Comparison of ENCODE assay signal across 9 mouse cellular contexts in the genomic region with DNA sequence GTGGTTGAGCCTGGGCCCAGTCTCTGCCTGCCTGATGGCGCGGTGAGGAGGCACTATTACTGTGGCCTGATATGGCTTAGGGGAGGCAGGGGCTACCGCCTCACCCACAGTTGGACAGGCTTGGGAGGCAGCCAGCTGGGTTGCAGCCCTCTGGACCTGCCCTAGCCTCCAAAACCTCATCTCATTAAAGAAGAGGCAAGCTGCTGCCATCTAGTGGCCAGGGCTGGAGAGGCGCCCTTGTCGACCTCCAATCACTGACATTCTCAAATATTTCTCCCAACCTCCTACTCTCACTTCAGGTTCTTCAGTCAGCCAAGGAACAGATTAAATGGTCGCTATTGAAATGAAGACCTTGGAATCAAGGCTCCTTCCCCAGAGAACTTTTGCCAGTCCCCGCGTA. TPM values are rescaled to one million over a fixed set of nuclear protein-coding genes. Genes with fewer than 3 reads are reported as not detected.
A peak's percentile ranks its signal among the peaks of the same experiment; 100 is the strongest.
DNase-seq lines count a peak whose midpoint lies in the region; ATAC-seq and TF ChIP-seq lines count a peak whose summit lies in the region.
"Had no signal": no experiment of that assay in that cellular context is flagged by ENCODE, and none has a peak within 500 bp of the region (broad histone marks: within the 10 kb centered on the region; RNA-seq: fewer than 3 reads in every experiment).

No protein-coding gene starts in this region.

- no peak for TF ChIP-seq EP300 in MEL (IDR thresholded peaks at IDR 0.05; ENCODE audit: low read depth in 1 of 2, low read length in 2 of 2)

- WGBS in forebrain, embryonic 14.5 days = 9% methylated on average over 8 of the region's 8 CpGs
- 9% methylated on average over 8 of the region's 8 CpGs for WGBS in lung, embryonic 16.5 days

- no peaks in the 10 kb centered on the region for H3K9me3 ChIP-seq in MEL (replicated peaks; ENCODE audit: insufficient read depth, low read length)
- H3K9me3 ChIP-seq in forebrain, embryonic 14.5 days (replicated peaks; ENCODE audit: control insufficient read depth, low read length) = no peaks in the 10 kb centered on the region
- no peaks in the 10 kb centered on the region for H3K9me3 ChIP-seq in lung, embryonic 16.5 days (ENCODE audit: control insufficient read depth, low read length)

- H3K9ac ChIP-seq in MEL (ENCODE audit: control insufficient read depth, low read depth, low read length, poor library complexity, severe bottlenecking) = no peak overlapping the region
- H3K9ac ChIP-seq in forebrain, embryonic 14.5 days (ENCODE audit: low read length) = no peak overlapping the region
- 0 out of 2 replicates have a peak overlapping the region, but pooled peaks have one; percentile 29 for H3K9ac ChIP-seq in lung, embryonic 16.5 days (ENCODE audit: low read length)

- no peaks in the 10 kb centered on the region; a peak in 1 of 4 replicates for H3K27me3 ChIP-seq in MEL (ENCODE audit: control insufficient read depth in 1 of 2, insufficient read depth in 2 of 2, low read length in 2 of 2)
- no peaks in the 10 kb centered on the region for H3K27me3 ChIP-seq in forebrain, embryonic 14.5 days (replicated peaks; ENCODE audit: control insufficient read depth, insufficient read depth, low read length)
- peaks cover 4% of the 10 kb centered on the region; the same call in 1 of the 2 replicates for H3K27me3 ChIP-seq in lung, embryonic 16.5 days (ENCODE audit: control insufficient read depth, insufficient read depth, low read depth, low read length)

- H3K4me2 ChIP-seq in forebrain, embryonic 14.5 days (ENCODE audit: low read length) = no peak overlapping the region
- H3K4me2 ChIP-seq in lung, embryonic 16.5 days (ENCODE audit: low read depth, low read length) = no peak overlapping the region

- no peaks in the 10 kb centered on the region for H3K79me2 ChIP-seq in MEL (ENCODE audit: control insufficient read depth, insufficient read depth, low read length, poor library complexity)

- ATAC-seq in forebrain, embryonic 14.5 days = peak; percentile 24; the same call in 1 of the 2 replicates
- peak; percentile 53 for ATAC-seq in lung, embryonic 16.5 days (ENCODE audit: low read depth)

- H3K27ac ChIP-seq in MEL (ENCODE audit: control insufficient read depth, low read depth, low read length) = no peak overlapping the region
- no peak overlapping the region for H3K27ac ChIP-seq in forebrain, embryonic 14.5 days (ENCODE audit: low read depth, low read length)
- H3K27ac ChIP-seq in lung, embryonic 16.5 days (ENCODE audit: low read length) = no peak overlapping the region
- H3K27ac ChIP-seq: macrophage had no signal

- intact Hi-C loops in heart, postnatal 14 days (cut with DNase I) = loop anchor here (2.0 to 5.0 kb wide), 5 partner anchors 83 to 582 kb away; a partner anchor contains a TSS

- peak; percentile 89 for DNase-seq in MEL (ENCODE audit: low read depth, low spot score)
- DNase-seq in c-Kit-positive CD71-positive TER-119-positive erythroid progenitor cells, embryonic 14.5 days (ENCODE audit: low spot score) = peak; percentile 66
- peak; percentile 87 for DNase-seq in forebrain, embryonic 14.5 days (ENCODE audit: low spot score)
- DNase-seq in heart, postnatal 14 days = peak; percentile 90 to 95
- peak; percentile 85 to 87 for DNase-seq in layer of hippocampus, postnatal 10 days (ENCODE audit: low spot score in 2 of 2)
- peak; percentile 83 for DNase-seq in ovary, postnatal 14 days (ENCODE audit: low spot score)
- peak; percentile 62 for DNase-seq in thymus, postnatal 25 days

- peaks cover 0 to 10% of the 10 kb centered on the region in 2 experiments; a peak in 1 of 4 replicates for H3K4me1 ChIP-seq in MEL (ENCODE audit: control insufficient read depth in 1 of 2, insufficient read depth in 2 of 2, low read length in 2 of 2)
- peaks cover 13% of the 10 kb centered on the region for H3K4me1 ChIP-seq in forebrain, embryonic 14.5 days (ENCODE audit: control insufficient read depth, insufficient read depth, low read length)
- peaks cover 13% of the 10 kb centered on the region for H3K4me1 ChIP-seq in lung, embryonic 16.5 days (replicated peaks; ENCODE audit: control insufficient read depth, insufficient read depth, low read length)

- no peaks in the 10 kb centered on the region for H3K36me3 ChIP-seq in MEL (ENCODE audit: control insufficient read depth in 1 of 2, insufficient read depth in 2 of 2, low read length in 2 of 2)
- no peaks in the 10 kb centered on the region for H3K36me3 ChIP-seq in forebrain, embryonic 14.5 days (ENCODE audit: control insufficient read depth, insufficient read depth, low read length)
- H3K36me3 ChIP-seq in lung, embryonic 16.5 days (ENCODE audit: control insufficient read depth, insufficient read depth, low read length) = no peaks in the 10 kb centered on the region

- H3K4me3 ChIP-seq in MEL (ENCODE audit: control insufficient read depth in 1 of 2, insufficient read depth in 1 of 2, low read depth in 2 of 2, low read length in 2 of 2) = no peak overlapping the region
- no peak overlapping the region for H3K4me3 ChIP-seq in forebrain, embryonic 14.5 days (ENCODE audit: low read depth, low read length)
- H3K4me3 ChIP-seq in lung, embryonic 16.5 days (ENCODE audit: low read length) = no peak overlapping the region

- peak; percentile 95 to 99 (median 98); a peak in 5 of 6 replicates for TF ChIP-seq CTCF in MEL (IDR thresholded peaks at IDR 0.05 in 2 of 3, conservative IDR thresholded peaks at IDR 0.05 in 1 of 3; ENCODE audit: control insufficient read depth in 1 of 3, insufficient read depth in 1 of 3, low read depth in 2 of 3, low read length in 3 of 3, poor library complexity in 1 of 3, severe bottlenecking in 1 of 3)

- TF ChIP-seq RAD21 in MEL (IDR thresholded peaks at IDR 0.05; ENCODE audit: low read depth, low read length) = peak; percentile 87

- TF ChIP-seq POLR2A in MEL (IDR thresholded peaks at IDR 0.05; ENCODE audit: control insufficient read depth in 1 of 2, insufficient read depth in 1 of 2, low read depth in 1 of 2, low read length in 2 of 2, poor library complexity in 1 of 2) = no peak

TF ChIP-seq in MEL, 35 proteins besides CTCF, POLR2A, EP300 and RAD21:
- TF ChIP-seq SMC3 (IDR thresholded peaks at IDR 0.05; ENCODE audit: low read depth, low read length) (peak; percentile 87), TBP (IDR thresholded peaks at IDR 0.05; ENCODE audit: low read depth, low read length) (0 out of 2 replicates have a peak, but pooled peaks have one; percentile 36), NRF1 (IDR thresholded peaks at IDR 0.05; ENCODE audit: insufficient read depth, low read depth, low read length, poor library complexity, severe bottlenecking) (no peak), RCOR1 (IDR thresholded peaks at IDR 0.05; ENCODE audit: low read depth, low read length) (no peak), ZMIZ1 (IDR thresholded peaks at IDR 0.05; ENCODE audit: low read depth, low read length) (no peak), ZC3H11A (IDR thresholded peaks at IDR 0.05; ENCODE audit: low read depth, low read length) (peak; percentile 73), MAZ (IDR thresholded peaks at IDR 0.05; ENCODE audit: low read depth, low read length) (no peak)

RNA-seq across cellular contexts. Expression of a gene that starts 10.9 kb away (rescaled TPM):
- total RNA-seq in MEL (2012; rRNA removed) = 0.95 and 2.1 TPM in 2 replicates
- 1 to 10 TPM in 1 of 2 experiments, not detected in 1; 6.3 TPM for polyA plus RNA-seq in MEL (2012; ENCODE audit: insufficient read depth in 1 of 2, insufficient read length in 2 of 2, low read depth in 1 of 2, low replicate concordance in 2 of 2, missing spikeins in 1 of 2)
- 14.7 and 15.0 TPM in 2 replicates for polyA plus RNA-seq in forebrain, embryonic 14.5 days (2014; fragmentation: Nextera tagmentation; extraction: Ambion mirVana)
- total RNA-seq in heart, postnatal 14 days (2021) = 10 to 100 TPM; 34.6 to 35.8 TPM
- total RNA-seq in layer of hippocampus, postnatal 10 days (2021) = 1 to 10 TPM; 4.2 to 5.6 TPM
- 131 and 135 TPM in 2 replicates for polyA plus RNA-seq in lung, embryonic 16.5 days (2015; fragmentation: Nextera tagmentation; extraction: Ambion mirVana)

RNA-seq across cellular contexts. Expression of a gene that starts 30.8 kb away (rescaled TPM):
- 44.8 and 47.0 TPM in 2 replicates for total RNA-seq in MEL (2012; rRNA removed)
- 10 to 100 TPM; 37.5 to 66.5 TPM for polyA plus RNA-seq in MEL (2012; ENCODE audit: insufficient read depth in 1 of 2, insufficient read length in 2 of 2, low read depth in 1 of 2, low replicate concordance in 2 of 2, missing spikeins in 1 of 2)
- 28.0 and 38.6 TPM in 2 replicates for polyA plus RNA-seq in forebrain, embryonic 14.5 days (2014; fragmentation: Nextera tagmentation; extraction: Ambion mirVana)
- total RNA-seq in heart, postnatal 14 days (2021) = 100 to 1,000 TPM; 346 to 358 TPM
- 100 to 1,000 TPM; 183 to 193 TPM for total RNA-seq in layer of hippocampus, postnatal 10 days (2021)
- polyA plus RNA-seq in lung, embryonic 16.5 days (2015; fragmentation: Nextera tagmentation; extraction: Ambion mirVana) = 68.2 and 68.8 TPM in 2 replicates

RNA-seq across cellular contexts. Expression of a gene that starts 55.7 kb away (rescaled TPM):
- 45.2 and 48.9 TPM in 2 replicates for total RNA-seq in MEL (2012; rRNA removed)
- 10 to 100 TPM in 1 of 2 experiments, not detected in 1; 55.4 TPM for polyA plus RNA-seq in MEL (2012; ENCODE audit: insufficient read depth in 1 of 2, insufficient read length in 2 of 2, low read depth in 1 of 2, low replicate concordance in 2 of 2, missing spikeins in 1 of 2)
- 91.2 and 98.4 TPM in 2 replicates for polyA plus RNA-seq in forebrain, embryonic 14.5 days (2014; fragmentation: Nextera tagmentation; extraction: Ambion mirVana)
- total RNA-seq in heart, postnatal 14 days (2021) = 10 to 100 TPM; 22.3 to 23.3 TPM
- 10 to 100 TPM; 53.4 to 59.6 TPM for total RNA-seq in layer of hippocampus, postnatal 10 days (2021)
- polyA plus RNA-seq in lung, embryonic 16.5 days (2015; fragmentation: Nextera tagmentation; extraction: Ambion mirVana) = 67.5 and 70.6 TPM in 2 replicates

Comparison
In these comparisons a context has a peak if more than half of its experiments do, and no peak if none do; other contexts are left out.
1. RNA of a gene that starts 10.9 kb away (total RNA-seq): 34.6 to 35.8 TPM in heart, postnatal 14 days; 4.2 to 5.6 TPM in layer of hippocampus, postnatal 10 days and 0.95 to 2.1 TPM in MEL; every median in the first group is over 4 times any median in the second.
2. Peak in every context shown above with its lines, with median percentiles within 50 percentile points of each other: DNase-seq.